Mouse (Mus musculus): Measurements from ENCODE around the gene Zgpat. TPM values are rescaled to one million over a fixed set of nuclear protein-coding genes. Genes with fewer than 3 reads are reported as not detected.

The Zgpat gene
- polyA plus RNA-seq, 1 experiment: 21.7 TPM

DNA sequence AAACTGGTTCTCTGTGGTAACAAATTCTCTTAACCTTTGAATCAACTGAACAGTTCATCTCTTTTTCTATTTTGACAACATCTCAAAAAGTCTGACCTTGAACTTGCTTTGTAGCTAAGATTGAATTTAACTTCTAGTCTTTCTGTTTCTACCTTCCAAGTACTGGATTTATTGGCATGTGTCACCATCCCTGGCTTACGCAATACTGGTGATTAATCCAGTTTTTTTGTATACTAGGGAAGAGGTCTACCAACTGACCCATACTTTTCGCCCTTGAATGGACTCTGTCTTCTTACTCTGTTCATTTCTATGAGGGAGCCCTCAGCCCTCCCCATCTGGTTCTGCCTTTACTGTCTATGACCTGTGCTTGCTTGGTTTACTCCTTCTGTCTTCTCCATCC is 38.6 kb upstream of the Zgpat start:
- Histone ChIP-seq H3K4me2 (ENCODE audit: low read depth) (no peak overlapping the region), H3K79me2 (ENCODE audit: control insufficient read depth, insufficient read depth) (no peaks in the 10 kb centered on the region), H3K4me3 (no peak overlapping the region), H3K36me3 (ENCODE audit: control insufficient read depth, insufficient read depth) (peaks cover 20% of the 10 kb centered on the region), H3ac (ENCODE audit: control insufficient read depth, insufficient read length) (no peak overlapping the region), H3K27me3 (ENCODE audit: control insufficient read depth, insufficient read depth, insufficient read length) (no peaks in the 10 kb centered on the region)
- TF ChIP-seq MYOG (IDR thresholded peaks at IDR 0.05; ENCODE audit: control insufficient read depth in 1 of 3, insufficient read depth in 1 of 3, insufficient read length in 2 of 3, low read depth in 2 of 3) (no peak), CEBPB (IDR thresholded peaks at IDR 0.05; ENCODE audit: insufficient read depth, poor library complexity, severe bottlenecking) (peak; percentile 25; the same call in 1 of the 2 replicates)

GRCm38 (mm10) chr2:181332542-181332941 is 32.2 kb upstream of the Zgpat start:
- Histone ChIP-seq H3K4me3 (no peak overlapping the region), H3K79me2 (ENCODE audit: control insufficient read depth, insufficient read depth) (no peaks in the 10 kb centered on the region), H3K4me2 (ENCODE audit: low read depth) (no peak overlapping the region), H3ac (ENCODE audit: control insufficient read depth, insufficient read length) (no peak overlapping the region), H3K27me3 (ENCODE audit: control insufficient read depth, insufficient read depth, insufficient read length) (no peaks in the 10 kb centered on the region), H3K36me3 (ENCODE audit: control insufficient read depth, insufficient read depth) (peaks cover 38% of the 10 kb centered on the region)
- TF ChIP-seq MAX (IDR thresholded peaks at IDR 0.05; ENCODE audit: low read depth): no peak
- no peak for TF ChIP-seq MYOG (IDR thresholded peaks at IDR 0.05; ENCODE audit: control insufficient read depth in 1 of 3, insufficient read depth in 1 of 3, insufficient read length in 2 of 3, low read depth in 2 of 3)
- TF ChIP-seq TCF12 (IDR thresholded peaks at IDR 0.05; ENCODE audit: insufficient read depth, poor library complexity, severe bottlenecking): no peak
- no peak for TF ChIP-seq POLR2AphosphoS2 (IDR thresholded peaks at IDR 0.05; ENCODE audit: insufficient read length, low read depth)
- no peak for TF ChIP-seq USF1 (IDR thresholded peaks at IDR 0.05; ENCODE audit: low read depth)
- no peak for TF ChIP-seq TCF3 (IDR thresholded peaks at IDR 0.05; ENCODE audit: insufficient read length, low read depth)
- no peak for TF ChIP-seq E2F4 (IDR thresholded peaks at IDR 0.05; ENCODE audit: insufficient read depth)
- no peak for TF ChIP-seq CEBPB (IDR thresholded peaks at IDR 0.05; ENCODE audit: insufficient read depth, poor library complexity, severe bottlenecking)
- no peak for TF ChIP-seq SRF (IDR thresholded peaks at IDR 0.05; ENCODE audit: control insufficient read depth, insufficient read length, low read depth)
- TF ChIP-seq POLR2A (IDR thresholded peaks at IDR 0.05; ENCODE audit: insufficient read length, low read depth): no peak
- TF ChIP-seq REST (IDR thresholded peaks at IDR 0.05; ENCODE audit: insufficient read depth, insufficient read length): no peak
- TF ChIP-seq MYOD1 (IDR thresholded peaks at IDR 0.05; ENCODE audit: control insufficient read depth in 1 of 3, insufficient read length in 2 of 3, low read depth in 2 of 3): no peak

DNA sequence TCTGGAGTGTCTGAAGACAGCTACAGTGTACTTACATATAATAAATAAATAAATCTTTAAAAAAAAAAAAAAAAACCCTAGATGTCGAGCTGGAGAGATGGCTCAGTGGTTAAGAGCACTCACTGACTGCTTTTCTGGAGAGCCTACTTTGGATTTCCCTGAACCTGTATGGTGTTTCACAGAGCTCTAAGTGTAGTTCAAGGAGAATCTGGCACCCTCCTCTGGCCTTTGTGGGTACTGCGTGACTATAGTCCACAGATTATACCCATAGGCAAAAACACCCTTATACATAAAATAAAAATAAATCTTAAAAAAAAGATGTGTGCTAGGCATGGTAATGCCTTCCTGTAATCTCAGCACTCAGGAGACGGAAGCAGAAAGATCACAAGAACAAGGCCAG is 30.7 kb upstream of the Zgpat start:
- Histone ChIP-seq H3K4me3 (no peak overlapping the region), H3K79me2 (ENCODE audit: control insufficient read depth, insufficient read depth) (no peaks in the 10 kb centered on the region), H3K27me3 (ENCODE audit: control insufficient read depth, insufficient read depth, insufficient read length) (no peaks in the 10 kb centered on the region), H3ac (ENCODE audit: control insufficient read depth, insufficient read length) (no peak overlapping the region), H3K36me3 (ENCODE audit: control insufficient read depth, insufficient read depth) (peaks cover 44% of the 10 kb centered on the region), H3K4me2 (ENCODE audit: low read depth) (no peak overlapping the region)
- TF ChIP-seq MYOG (IDR thresholded peaks at IDR 0.05; ENCODE audit: control insufficient read depth in 1 of 3, insufficient read depth in 1 of 3, insufficient read length in 2 of 3, low read depth in 2 of 3) (no peak), E2F4 (IDR thresholded peaks at IDR 0.05; ENCODE audit: insufficient read depth) (no peak), MAX (IDR thresholded peaks at IDR 0.05; ENCODE audit: low read depth) (no peak), REST (IDR thresholded peaks at IDR 0.05; ENCODE audit: insufficient read depth, insufficient read length) (no peak), TCF12 (IDR thresholded peaks at IDR 0.05; ENCODE audit: insufficient read depth, poor library complexity, severe bottlenecking) (no peak)

DNA sequence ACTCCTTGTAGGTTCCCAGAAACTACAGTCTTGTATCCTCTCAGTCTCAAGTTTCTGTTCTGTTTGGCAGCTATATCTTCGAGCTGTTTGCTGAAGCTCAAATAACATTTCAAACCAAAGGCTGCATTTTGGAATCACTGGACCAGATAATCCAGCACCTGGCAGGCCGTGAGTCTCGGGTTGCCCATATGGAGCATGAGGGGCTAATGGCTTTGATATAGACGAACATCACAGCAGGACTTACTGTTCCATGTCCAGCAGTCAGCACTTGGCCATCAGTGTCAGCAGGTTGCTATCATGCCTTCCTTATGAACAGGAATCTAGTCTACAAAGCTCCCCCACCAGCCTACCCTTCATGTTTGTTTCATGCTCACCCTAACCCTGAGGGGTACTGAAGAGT is 24.3 kb upstream of the Zgpat start:
- Histone ChIP-seq H3K4me2 (ENCODE audit: low read depth) (no peak overlapping the region), H3ac (ENCODE audit: control insufficient read depth, insufficient read length) (no peak overlapping the region), H3K4me3 (no peak overlapping the region), H3K27me3 (ENCODE audit: control insufficient read depth, insufficient read depth, insufficient read length) (no peaks in the 10 kb centered on the region), H3K36me3 (ENCODE audit: control insufficient read depth, insufficient read depth) (peaks cover 32% of the 10 kb centered on the region), H3K79me2 (ENCODE audit: control insufficient read depth, insufficient read depth) (no peaks in the 10 kb centered on the region)
- no peak for TF ChIP-seq TCF3 (IDR thresholded peaks at IDR 0.05; ENCODE audit: insufficient read length, low read depth)
- no peak for TF ChIP-seq POLR2A (IDR thresholded peaks at IDR 0.05; ENCODE audit: insufficient read length, low read depth)
- no peak for TF ChIP-seq MYOD1 (IDR thresholded peaks at IDR 0.05; ENCODE audit: control insufficient read depth in 1 of 3, insufficient read length in 2 of 3, low read depth in 2 of 3)

DNA sequence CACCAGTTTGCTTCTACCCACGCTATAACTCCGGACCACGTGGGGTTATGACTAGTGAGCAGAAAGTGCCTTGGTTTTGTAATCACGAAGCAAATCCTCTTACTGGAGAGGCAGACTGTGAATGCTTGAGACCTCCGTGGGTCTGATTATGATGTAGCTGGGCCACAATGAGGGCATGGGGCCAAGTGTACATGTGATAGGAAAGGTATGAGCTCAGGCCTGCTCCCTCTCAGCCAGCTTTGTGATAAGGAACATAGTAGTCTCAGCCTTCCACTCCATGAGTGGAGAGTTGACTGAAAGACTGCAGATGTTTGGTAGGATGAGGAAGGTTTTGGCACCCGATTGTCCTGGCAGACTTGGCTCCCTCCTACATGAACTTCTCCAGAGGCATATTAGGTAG is 22.0 kb upstream of the Zgpat start:
- H3K79me2 ChIP-seq (ENCODE audit: control insufficient read depth, insufficient read depth): no peaks in the 10 kb centered on the region
- no peaks in the 10 kb centered on the region for H3K27me3 ChIP-seq (ENCODE audit: control insufficient read depth, insufficient read depth, insufficient read length)
- TF ChIP-seq REST (IDR thresholded peaks at IDR 0.05; ENCODE audit: insufficient read depth, insufficient read length) (no peak), MAX (IDR thresholded peaks at IDR 0.05; ENCODE audit: low read depth) (no peak), CEBPB (IDR thresholded peaks at IDR 0.05; ENCODE audit: insufficient read depth, poor library complexity, severe bottlenecking) (no peak), E2F4 (IDR thresholded peaks at IDR 0.05; ENCODE audit: insufficient read depth) (no peak), MYOD1 (IDR thresholded peaks at IDR 0.05; ENCODE audit: control insufficient read depth in 1 of 3, insufficient read length in 2 of 3, low read depth in 2 of 3) (no peak), TCF3 (IDR thresholded peaks at IDR 0.05; ENCODE audit: insufficient read length, low read depth) (no peak), MYOG (IDR thresholded peaks at IDR 0.05; ENCODE audit: control insufficient read depth in 1 of 3, insufficient read depth in 1 of 3, insufficient read length in 2 of 3, low read depth in 2 of 3) (no peak), POLR2A (IDR thresholded peaks at IDR 0.05; ENCODE audit: insufficient read length, low read depth) (no peak), POLR2AphosphoS2 (IDR thresholded peaks at IDR 0.05; ENCODE audit: insufficient read length, low read depth) (no peak), USF1 (IDR thresholded peaks at IDR 0.05; ENCODE audit: low read depth) (no peak), SRF (IDR thresholded peaks at IDR 0.05; ENCODE audit: control insufficient read depth, insufficient read length, low read depth) (no peak), TCF12 (IDR thresholded peaks at IDR 0.05; ENCODE audit: insufficient read depth, poor library complexity, severe bottlenecking) (no peak)
- H3K36me3 ChIP-seq (ENCODE audit: control insufficient read depth, insufficient read depth): peaks cover 23% of the 10 kb centered on the region
- no peak overlapping the region for H3K4me3 ChIP-seq
- no peak overlapping the region for H3K4me2 ChIP-seq (ENCODE audit: low read depth)
- no peak overlapping the region for H3ac ChIP-seq (ENCODE audit: control insufficient read depth, insufficient read length)

Data from myocyte (in vitro differentiated cells).